Mouse (Mus musculus): ENCODE measurements around the gene Akap2.

DNA sequence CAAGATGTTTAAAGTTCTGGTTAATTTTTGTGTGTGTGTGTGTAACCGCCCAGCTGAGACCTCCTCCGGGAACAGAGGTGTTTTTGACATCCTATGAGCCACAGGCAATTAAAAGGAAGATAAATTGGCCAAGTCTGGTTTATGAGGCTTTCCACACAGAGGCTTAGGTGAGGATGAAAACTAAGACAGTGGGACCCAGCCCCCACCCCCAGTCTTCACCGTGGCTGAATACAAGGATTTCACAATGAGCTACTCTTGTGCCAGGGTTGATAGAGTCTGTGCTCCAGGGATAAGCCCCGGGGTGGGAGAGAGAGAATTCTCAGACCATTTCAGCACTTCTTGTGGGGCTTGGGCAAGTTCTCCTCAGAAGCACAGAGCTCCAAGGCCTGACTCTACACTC lies 33.6 kb downstream of the Akap2 start:
- TF ChIP-seq CTCF (IDR thresholded peaks at IDR 0.05; ENCODE audit: insufficient read depth, low read depth, low read length) (no peak), POLR2A (IDR thresholded peaks at IDR 0.05; ENCODE audit: insufficient read depth, low read depth, low read length) (no peak)
